Mouse (Mus musculus) E14TG2a.4 (cell line): Measurements from ENCODE around the gene C1qb.

Experiments used
- CTCF ChIP-seq: conservative IDR thresholded peaks from 2 replicates; pipeline ENCODE4 v1.5.1; 2014; ENCODE audit warnings: low read length
- NANOG ChIP-seq: IDR thresholded peaks from 2 replicates; pipeline ENCODE4 v1.6.1; 2014; ENCODE audit warnings: borderline replicate concordance, low read length, mixed read lengths

- no peak for TF ChIP-seq NANOG
- no peak for TF ChIP-seq CTCF
These were observed 33.5 kb upstream of the C1qb start for GRCm38 (mm10) chr4:136919526-136919925.
